Mouse (Mus musculus) cerebellum, adult 2 months (tissue): Measurements from ENCODE around the gene Plcb4.

ENCODE experiments used
- CTCF ChIP-seq: fragments of 200-500 bp; IDR thresholded peaks from 2 replicates; pipeline ENCODE4 v1.5.1; 2011; ENCODE audit warnings: low read depth, mild to moderate bottlenecking, control low read depth, low read length, moderate library complexity, borderline replicate concordance; ENCODE audit not compliant: insufficient read depth
- POLR2A ChIP-seq: fragments of 200-500 bp; IDR thresholded peaks from 2 replicates; pipeline ENCODE4 v1.6.1; 2011; ENCODE audit warnings: low read length, control low read depth, borderline replicate concordance; ENCODE audit not compliant: insufficient read depth

DNA sequence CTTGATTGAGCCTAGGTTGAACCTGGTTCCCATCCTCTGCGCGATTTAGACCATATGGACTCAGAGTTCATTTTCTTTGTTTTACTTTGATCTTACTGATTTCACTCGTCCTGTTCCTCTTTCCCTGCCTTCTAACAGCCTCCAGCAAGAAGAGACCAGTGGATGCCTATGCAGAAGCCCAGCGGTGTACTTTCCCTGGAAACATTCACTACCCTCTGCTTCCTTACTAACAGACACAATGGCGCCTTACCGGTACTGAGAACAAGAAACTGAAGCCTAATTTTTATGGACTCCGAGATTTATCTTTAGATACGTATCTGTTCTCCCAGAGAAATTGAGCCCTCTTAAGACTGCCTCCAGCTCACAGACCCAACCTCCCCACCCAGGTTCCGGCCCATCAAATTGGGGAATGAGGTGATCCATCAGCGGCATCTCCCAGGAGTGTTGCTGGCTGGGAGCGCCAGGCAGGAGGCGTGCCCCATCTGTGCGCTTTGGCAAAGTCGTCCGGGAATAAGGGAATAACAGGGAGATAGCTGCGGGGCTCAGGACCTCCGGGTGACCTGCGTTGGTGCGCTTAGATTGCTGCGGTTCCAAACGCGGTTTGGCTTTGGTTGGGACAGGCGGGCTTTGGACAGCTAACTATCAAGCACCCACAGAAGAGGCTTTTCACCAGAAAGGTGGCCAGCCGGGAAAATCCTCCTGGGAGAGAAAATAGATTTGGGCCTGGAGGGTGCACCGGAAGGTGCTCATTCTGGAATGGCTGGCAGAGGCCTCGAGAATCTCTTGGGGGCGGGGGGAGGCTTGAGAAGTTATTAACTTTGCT is 392.2 kb downstream of the Plcb4 start:
- TF ChIP-seq CTCF (no peak), POLR2A (no peak)
